Mouse (Mus musculus): ENCODE measurements at regions not wholly inside any gene's neighbourhood (a gene's known extent, or its start where the extent isn't known, plus 50 kb on each side); places are given as distances from the start of the nearest gene placed in this dataset.

- H3K9me3 ChIP-seq (replicated peaks; ENCODE audit: insufficient read depth, low read length): no peaks in the 10 kb centered on the region
- no peaks in the 10 kb centered on the region for H3K36me3 ChIP-seq (ENCODE audit: control insufficient read depth in 1 of 2, insufficient read depth in 2 of 2, low read length in 2 of 2)
- no peaks in the 10 kb centered on the region for H3K4me1 ChIP-seq (ENCODE audit: control insufficient read depth in 1 of 2, insufficient read depth in 2 of 2, low read length in 2 of 2)
- TF ChIP-seq RCOR1 (IDR thresholded peaks at IDR 0.05; ENCODE audit: low read depth, low read length) (no peak), CTCF (IDR thresholded peaks at IDR 0.05 in 2 of 3, conservative IDR thresholded peaks at IDR 0.05 in 1 of 3; ENCODE audit: control insufficient read depth in 1 of 3, insufficient read depth in 1 of 3, low read depth in 2 of 3, low read length in 3 of 3, poor library complexity in 1 of 3, severe bottlenecking in 1 of 3) (no peak), HCFC1 (IDR thresholded peaks at IDR 0.05; ENCODE audit: low read depth, low read length) (no peak), ZC3H11A (IDR thresholded peaks at IDR 0.05; ENCODE audit: low read depth, low read length) (no peak), MAX (IDR thresholded peaks at IDR 0.05; ENCODE audit: low read length) (no peak)
- H3K9ac ChIP-seq (ENCODE audit: control insufficient read depth, low read depth, low read length, poor library complexity, severe bottlenecking): no peak overlapping the region
- no peaks in the 10 kb centered on the region for H3K79me2 ChIP-seq (ENCODE audit: control insufficient read depth, insufficient read depth, low read length, poor library complexity)
- no peak overlapping the region for H3K4me3 ChIP-seq (ENCODE audit: control insufficient read depth in 1 of 2, insufficient read depth in 1 of 2, low read depth in 2 of 2, low read length in 2 of 2)
- no peak for DNase-seq (ENCODE audit: low read depth, low spot score)
- no peak overlapping the region for H3K27ac ChIP-seq (ENCODE audit: control insufficient read depth, low read depth, low read length)
- H3K27me3 ChIP-seq (ENCODE audit: control insufficient read depth in 1 of 2, insufficient read depth in 2 of 2, low read length in 2 of 2): no peaks in the 10 kb centered on the region
These were observed 456.4 kb downstream of the Tm4sf1 start for GRCm38 (mm10) chr3:56845462-56845770.

- Histone ChIP-seq H3K4me1 (ENCODE audit: control insufficient read depth in 1 of 2, insufficient read depth in 2 of 2, low read length in 2 of 2) (no peaks in the 10 kb centered on the region), H3K4me3 (ENCODE audit: control insufficient read depth in 1 of 2, insufficient read depth in 1 of 2, low read depth in 2 of 2, low read length in 2 of 2) (no peak overlapping the region), H3K27me3 (ENCODE audit: control insufficient read depth in 1 of 2, insufficient read depth in 2 of 2, low read length in 2 of 2) (no peaks in the 10 kb centered on the region), H3K79me2 (ENCODE audit: control insufficient read depth, insufficient read depth, low read length, poor library complexity) (no peaks in the 10 kb centered on the region), H3K36me3 (ENCODE audit: control insufficient read depth in 1 of 2, insufficient read depth in 2 of 2, low read length in 2 of 2) (no peaks in the 10 kb centered on the region), H3K27ac (ENCODE audit: control insufficient read depth, low read depth, low read length) (no peak overlapping the region), H3K9me3 (replicated peaks; ENCODE audit: insufficient read depth, low read length) (no peaks in the 10 kb centered on the region), H3K9ac (ENCODE audit: control insufficient read depth, low read depth, low read length, poor library complexity, severe bottlenecking) (no peak overlapping the region)
- DNase-seq (ENCODE audit: low read depth, low spot score): no peak
- TF ChIP-seq POLR2AphosphoS5 (IDR thresholded peaks at IDR 0.05; ENCODE audit: borderline replicate concordance, low read depth, low read length): no peak
These were observed 456.9 kb downstream of the Tm4sf1 start for GRCm38 (mm10) chr3:56844681-56845461.

- TF ChIP-seq GABPA (IDR thresholded peaks at IDR 0.05; ENCODE audit: low read depth, low read length): no peak
- TF ChIP-seq POLR2AphosphoS2 (IDR thresholded peaks at IDR 0.05; ENCODE audit: low read length): no peak
- no peak for TF ChIP-seq RCOR1 (IDR thresholded peaks at IDR 0.05; ENCODE audit: low read depth, low read length)
- Histone ChIP-seq H3K9me3 (replicated peaks; ENCODE audit: insufficient read depth, low read length) (no peaks in the 10 kb centered on the region), H3K4me3 (ENCODE audit: control insufficient read depth in 1 of 2, insufficient read depth in 1 of 2, low read depth in 2 of 2, low read length in 2 of 2) (no peak overlapping the region), H3K36me3 (ENCODE audit: control insufficient read depth in 1 of 2, insufficient read depth in 2 of 2, low read length in 2 of 2) (no peaks in the 10 kb centered on the region), H3K4me1 (ENCODE audit: control insufficient read depth in 1 of 2, insufficient read depth in 2 of 2, low read length in 2 of 2) (no peaks in the 10 kb centered on the region), H3K27me3 (ENCODE audit: control insufficient read depth in 1 of 2, insufficient read depth in 2 of 2, low read length in 2 of 2) (no peaks in the 10 kb centered on the region), H3K9ac (ENCODE audit: control insufficient read depth, low read depth, low read length, poor library complexity, severe bottlenecking) (no peak overlapping the region), H3K27ac (ENCODE audit: control insufficient read depth, low read depth, low read length) (no peak overlapping the region), H3K79me2 (ENCODE audit: control insufficient read depth, insufficient read depth, low read length, poor library complexity) (no peaks in the 10 kb centered on the region)
- DNase-seq (ENCODE audit: low read depth, low spot score): no peak
These were observed 464.6 kb downstream of the Tm4sf1 start for GRCm38 (mm10) chr3:56837176-56837575.
